Mouse (Mus musculus) frontal cortex, postnatal 25 days (tissue): ENCODE measurements around the gene Slc29a1.

ENCODE experiments used
- DNase-seq, 2 experiments: peaks; one replicate each; pipeline ENCODE4 v3.0.0; 2022; ENCODE audit warnings: low spot score in 2 of 2

Gene Slc29a1

GRCm38 (mm10) chr17:45612008-45612407, 12.6 kb upstream of the Slc29a1 start:
- no peak for DNase-seq

DNA sequence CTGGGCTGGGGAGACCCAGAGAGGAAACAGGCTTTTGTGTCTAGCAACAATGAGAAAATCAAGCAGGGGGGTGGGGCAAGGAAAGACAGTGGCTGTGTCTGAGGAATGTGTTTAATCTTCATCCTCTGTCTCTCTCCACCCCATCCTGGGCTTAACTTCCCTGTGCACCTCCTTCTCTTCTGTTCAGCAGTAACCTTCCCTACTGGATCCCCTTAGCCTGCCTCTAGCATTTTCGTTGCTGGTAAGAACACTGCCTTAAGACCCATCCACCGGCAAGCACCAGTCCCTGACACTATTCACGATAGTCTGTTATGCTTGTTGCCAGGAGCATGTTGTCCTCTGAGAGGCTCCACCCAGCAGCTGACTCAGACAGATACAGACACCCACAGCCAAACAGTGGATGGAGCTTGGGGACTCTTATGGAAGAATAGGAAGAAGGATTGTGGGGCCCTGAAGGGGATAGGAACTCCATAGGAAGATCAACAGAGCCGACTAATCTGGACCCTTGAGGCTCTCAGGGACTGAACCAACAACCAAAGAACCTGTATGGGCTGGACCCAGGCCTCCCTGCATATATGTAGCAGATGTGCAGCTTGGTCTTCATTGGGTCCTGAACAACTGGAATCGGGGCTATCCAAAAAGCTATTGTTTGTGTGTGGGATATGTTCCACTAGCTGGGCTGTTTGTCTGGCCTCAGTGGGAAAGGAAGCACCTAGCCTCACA, 10.9 kb upstream of the Slc29a1 start:
- no peak for DNase-seq

DNA sequence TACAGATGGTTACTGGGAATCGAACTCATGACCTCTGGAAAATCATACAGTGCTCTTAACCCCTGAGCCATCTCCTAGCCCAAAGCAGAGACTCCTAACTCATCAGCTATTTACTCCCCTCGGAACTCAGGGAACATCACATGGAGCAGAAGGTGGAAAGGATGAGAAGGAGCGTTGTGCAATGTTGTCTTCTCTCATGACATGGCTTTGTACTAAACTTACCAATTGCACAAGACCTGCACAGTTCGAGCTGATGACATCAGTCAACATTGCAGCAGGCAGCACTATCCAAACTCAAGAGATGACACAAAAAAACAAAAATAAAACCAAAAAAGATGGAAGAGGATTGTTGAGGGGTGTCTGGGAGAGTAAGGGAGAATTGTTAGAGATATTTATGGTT, 9.0 kb upstream of the Slc29a1 start:
- no peak for DNase-seq

DNA sequence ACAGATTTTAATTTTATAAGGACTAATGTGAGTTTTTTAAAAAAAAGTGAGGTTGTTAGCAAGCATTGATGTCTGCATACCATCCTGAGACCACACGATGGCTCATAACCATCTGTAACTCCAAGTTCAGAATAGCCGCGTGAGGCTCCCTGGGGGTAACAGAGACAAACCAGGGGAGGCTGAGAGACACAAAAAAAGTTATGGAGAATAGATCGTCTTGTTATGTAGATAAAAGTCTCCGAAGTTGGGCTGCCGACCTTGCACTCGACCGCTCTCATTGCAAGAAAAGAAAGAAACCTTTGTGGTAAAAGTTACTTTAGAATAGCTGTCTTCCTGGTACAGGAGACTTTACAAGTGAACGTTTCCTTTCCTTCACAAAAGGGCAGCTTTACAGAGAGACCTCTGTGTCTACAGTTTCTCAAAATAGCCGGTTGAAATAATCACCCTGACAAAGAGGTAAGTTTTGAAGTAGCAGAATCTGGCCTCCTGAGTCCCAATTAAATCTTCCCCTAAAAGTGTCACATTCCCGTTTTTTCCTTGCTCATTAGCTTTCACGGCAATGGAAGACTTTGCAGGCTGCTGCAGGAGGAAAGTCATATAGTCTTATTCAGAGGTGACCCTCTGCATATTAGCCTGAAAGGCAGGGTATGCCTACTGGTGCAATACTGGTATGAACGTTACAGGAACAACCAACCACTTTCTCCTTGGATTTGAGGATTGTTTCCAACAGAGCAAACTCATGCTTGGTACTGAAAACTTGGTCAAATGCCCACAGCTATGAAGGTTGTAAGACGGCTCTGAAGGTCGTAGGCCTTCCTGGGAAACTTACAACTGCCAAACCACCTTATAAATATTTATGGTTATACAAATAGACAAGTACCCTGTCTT, 7.8 kb upstream of the Slc29a1 start:
- no peak for DNase-seq

DNA sequence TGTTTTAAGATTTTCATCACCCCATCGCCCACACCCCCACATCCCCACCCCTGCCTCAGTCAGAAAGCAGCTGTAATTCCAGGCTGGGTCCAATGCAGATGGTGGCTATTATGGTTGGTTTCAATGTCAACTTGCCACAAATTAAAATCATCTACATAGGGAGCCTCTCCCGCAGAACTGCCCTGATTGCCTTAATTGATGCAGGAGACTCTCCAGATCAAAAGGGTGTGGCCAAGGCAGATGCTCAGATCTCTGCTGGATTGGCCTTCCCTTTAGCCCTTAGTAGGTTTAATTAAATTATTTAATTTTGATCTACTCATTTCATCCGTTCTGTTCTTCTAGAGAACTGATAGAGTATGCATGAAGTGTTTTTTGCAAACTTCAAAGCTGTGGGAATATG, 3.6 kb upstream of the Slc29a1 start:
- no peak for DNase-seq

DNA sequence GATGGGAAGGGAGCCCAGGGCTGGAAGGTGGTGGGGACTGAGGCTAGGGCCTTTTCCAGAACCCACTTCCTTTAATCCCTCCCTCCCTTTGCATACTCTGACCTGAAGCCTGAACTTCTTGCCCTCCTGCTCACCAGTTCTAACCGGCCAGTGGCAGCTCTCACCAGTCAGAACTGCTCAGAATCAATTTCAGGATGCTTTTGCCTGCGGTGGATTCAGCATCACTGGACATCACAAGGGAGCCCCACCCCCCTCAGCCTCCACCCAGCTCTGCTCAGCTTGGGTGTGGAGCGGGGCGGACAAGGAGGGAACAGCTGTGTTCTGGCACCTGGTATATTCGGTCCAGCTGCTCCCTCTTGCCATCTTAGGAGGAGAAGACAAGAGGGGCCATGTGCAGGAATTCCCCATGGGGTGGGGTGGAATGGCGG, 2.5 kb upstream of the Slc29a1 start, which contains the start of gene Mymx:
TSS of gene Mymx (minus strand) at position 226 of the 428 bp plus-strand sequence.
- DNase-seq, result no peak

DNA sequence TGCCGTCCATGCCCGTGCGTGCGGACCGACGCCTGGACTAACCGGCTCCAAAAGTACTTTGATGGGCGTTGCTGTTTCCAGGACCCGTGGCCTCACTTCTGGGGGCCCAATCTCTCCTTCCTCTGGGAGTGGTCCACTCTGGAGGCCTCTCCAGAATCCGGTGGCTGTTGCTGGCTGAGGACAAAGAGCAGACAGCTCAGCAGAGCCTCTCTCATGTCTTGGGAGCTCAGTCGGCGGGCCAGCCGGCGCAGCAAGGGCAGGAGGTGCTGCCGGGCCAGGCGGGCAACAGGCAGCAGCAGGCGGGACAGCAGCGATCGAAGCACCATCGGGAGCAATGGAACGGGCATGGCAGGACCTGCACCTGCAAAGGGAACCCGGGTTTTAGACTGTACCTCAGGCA, 1.9 kb upstream of the Slc29a1 start:
- DNase-seq, result no peak

DNA sequence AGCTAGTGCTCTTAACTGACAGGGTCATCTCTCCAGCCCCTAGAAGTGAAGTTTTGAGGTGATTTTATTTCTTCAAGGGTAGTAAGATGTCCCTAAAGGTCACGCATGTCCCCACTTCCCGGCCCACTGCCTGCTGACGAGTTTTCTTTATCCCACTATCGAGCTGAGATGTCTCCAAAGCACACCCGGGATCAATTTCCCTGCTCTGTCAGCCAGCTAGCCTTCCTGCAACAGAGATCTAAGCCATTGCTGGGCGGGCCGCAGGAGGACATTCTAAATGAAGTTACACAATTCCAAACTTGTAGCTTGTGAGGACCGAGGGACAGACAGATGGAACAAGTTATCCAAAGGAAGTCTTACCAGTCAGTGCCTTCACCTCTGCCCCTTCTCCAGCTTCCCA, 861 bp upstream of the Slc29a1 start:
- no peak for DNase-seq

- no peak for DNase-seq
These were observed 515 bp downstream of the Slc29a1 start for GRCm38 (mm10) chr17:45598891-45599290.

DNA sequence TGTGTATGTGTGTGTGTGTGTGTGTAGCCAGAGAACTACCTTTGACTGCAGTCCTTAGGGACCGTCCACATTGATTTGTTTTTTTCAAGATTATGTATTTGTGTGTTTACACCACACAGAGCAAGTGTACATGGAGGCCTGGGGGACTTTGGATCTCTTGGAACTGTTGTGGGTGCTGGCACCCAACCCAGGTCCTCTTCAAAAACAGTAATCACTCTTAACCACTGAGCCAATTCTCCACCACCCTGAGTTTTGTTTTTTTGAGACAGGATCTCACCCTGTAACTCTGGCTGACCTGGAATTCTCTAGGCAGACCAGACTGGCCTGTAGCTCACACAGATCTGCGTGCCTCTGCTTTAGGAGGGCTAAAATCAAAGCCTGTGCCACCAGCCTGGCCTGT, 1.0 kb downstream of the Slc29a1 start:
- DNase-seq, result no peak

DNA sequence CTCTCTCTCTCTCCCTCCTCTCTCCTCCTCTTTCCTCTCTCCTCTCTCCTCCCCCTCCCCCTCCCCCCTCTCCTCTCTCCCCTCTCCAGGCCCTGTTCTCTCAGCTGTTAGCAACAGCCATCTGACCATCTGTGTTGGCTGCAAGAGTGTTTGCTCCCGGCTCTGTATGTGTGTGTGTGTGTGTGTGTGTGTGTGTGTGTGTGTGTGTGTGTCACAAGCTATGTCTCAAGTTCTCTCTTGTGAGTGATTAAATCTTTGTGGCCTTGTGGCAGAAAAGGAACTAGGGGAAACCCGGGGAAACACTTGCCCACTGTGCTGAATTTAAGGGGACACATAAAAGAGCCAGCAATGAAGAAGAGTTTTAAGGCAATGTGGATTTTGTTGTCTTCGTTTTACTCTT, 1.6 kb downstream of the Slc29a1 start:
- DNase-seq, result no peak

DNA sequence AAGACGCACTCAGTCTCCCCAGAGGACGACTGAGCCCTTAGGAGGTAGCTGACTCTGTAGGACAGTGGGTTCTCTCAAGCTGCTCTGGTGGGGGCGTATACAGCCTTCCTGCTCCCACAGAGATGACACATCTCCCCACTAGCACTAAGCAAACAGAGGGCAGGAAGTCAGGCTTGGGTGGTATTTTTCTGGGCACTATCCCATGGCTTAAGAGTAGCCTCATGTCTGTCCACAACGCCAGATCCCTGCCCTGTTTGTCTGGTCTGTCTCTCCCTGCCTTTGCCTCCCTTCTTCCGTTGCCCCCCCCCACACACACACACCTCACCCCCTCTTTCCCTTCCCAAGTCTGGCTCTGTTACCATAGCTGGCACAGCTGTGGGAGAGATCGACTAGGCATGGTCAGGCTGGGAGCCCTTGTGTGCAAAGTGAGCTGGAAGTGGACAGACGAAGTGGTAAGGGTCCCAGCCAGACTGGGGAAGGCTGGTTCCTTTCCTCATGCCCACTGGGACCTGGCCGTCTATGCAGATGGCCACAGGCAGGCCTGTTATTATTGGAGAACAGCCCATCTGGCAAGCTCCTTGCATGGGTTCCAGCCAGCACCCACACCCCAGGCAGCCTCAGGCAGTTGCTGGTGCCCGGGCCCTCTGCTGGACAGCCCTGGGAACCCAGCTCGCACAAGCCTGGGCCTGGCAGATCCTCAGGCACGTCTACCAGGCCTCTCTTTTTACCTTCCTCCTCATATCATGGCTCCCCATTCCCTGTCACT, 2.6 kb downstream of the Slc29a1 start:
- DNase-seq, result no peak

DNA sequence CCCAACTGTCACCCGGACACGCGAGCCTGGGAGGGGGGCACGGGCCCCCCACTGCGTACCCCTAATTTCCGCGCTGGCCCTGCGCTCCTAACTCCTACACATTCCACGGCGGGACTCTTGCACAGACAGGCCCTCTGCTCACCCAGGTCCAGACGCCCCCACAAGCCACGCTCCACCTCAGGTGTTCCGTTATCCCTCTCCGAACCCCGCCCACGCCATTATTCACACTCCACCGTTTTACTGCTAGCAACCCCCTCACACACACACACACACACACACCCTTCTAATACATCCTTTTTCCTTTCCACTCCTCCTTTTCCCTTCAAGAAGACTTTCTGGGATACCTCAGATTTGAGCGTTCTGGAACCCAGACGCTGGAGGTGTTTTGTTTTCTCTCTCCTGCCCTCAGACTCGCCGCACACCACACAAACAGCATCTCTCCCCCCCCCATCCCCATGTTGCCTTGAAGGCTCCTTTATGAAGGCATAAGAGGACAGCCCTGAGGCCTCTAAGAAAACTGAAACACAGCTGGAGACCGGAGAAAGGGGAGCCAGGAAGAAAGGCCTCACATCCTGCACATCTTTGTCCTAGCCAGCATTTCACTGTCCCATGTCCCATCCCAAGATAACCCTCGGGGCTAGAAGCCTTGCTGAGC, 3.5 kb downstream of the Slc29a1 start:
- no peak for DNase-seq

- DNase-seq, result no peak
These were observed 4.3 kb downstream of the Slc29a1 start for GRCm38 (mm10) chr17:45594881-45595735.

GRCm38 (mm10) chr17:45594195-45594594, 5.2 kb downstream of the Slc29a1 start:
- DNase-seq, result no peak

DNA sequence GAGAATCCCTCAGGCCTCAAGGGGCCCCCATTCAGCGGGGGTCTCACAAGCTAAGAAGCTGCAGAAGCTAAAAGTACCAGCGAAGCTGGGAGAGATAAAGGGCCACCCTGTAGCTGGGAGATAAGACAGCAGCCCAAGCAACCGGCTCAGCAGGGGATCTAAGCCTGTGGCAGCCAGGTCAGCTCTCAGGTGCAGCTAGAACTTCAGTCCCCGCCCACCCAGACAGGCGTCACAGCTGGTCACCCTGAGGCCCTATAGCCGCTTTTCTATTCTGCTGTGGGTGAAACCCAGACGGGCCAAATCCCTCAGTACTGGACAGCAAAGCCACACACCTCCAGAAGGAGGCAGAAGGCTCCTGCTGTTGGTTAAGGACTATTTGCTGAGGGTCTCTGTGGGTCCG, 5.9 kb downstream of the Slc29a1 start:
- no peak for DNase-seq

DNA sequence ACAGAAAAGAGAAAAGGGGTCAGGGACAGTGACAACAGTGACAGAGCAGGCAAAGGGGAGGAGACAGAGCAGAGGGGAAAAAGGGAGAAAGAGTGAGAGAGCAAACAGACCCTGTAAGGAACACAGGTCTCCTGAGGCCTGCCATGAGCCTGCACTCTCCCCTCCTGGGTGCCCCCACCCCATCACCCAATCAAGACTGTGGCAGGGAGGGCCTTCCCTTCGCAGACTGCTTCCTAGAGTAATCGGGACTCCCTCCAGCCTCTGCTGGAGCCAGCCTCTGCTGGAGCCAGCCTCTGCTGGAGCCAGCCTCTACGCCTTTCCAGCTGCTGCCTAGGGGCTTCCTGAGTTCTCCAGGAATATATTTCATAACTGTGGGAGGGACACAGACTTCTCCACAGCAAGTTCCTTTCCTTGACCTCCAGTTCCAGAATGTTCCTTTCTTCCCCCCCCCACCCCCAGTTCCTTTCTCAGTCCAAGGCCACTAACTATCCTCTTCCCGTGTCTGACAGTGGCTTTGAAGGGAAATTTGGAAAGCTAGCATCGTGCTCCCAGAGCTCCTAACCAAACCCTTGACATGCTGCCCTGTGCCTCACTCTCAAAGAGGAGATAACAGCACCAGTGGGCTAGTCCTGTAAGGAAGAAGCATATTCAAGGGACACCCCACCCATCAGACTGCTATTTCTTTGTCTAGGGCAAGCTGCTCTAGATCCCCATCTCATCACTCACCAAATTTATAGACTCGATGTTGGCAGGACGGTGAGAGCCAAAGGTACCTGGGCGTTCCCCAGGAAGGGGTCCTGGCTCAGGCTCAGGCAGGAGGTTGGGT, 6.6 kb downstream of the Slc29a1 start:
- DNase-seq, result no peak

DNA sequence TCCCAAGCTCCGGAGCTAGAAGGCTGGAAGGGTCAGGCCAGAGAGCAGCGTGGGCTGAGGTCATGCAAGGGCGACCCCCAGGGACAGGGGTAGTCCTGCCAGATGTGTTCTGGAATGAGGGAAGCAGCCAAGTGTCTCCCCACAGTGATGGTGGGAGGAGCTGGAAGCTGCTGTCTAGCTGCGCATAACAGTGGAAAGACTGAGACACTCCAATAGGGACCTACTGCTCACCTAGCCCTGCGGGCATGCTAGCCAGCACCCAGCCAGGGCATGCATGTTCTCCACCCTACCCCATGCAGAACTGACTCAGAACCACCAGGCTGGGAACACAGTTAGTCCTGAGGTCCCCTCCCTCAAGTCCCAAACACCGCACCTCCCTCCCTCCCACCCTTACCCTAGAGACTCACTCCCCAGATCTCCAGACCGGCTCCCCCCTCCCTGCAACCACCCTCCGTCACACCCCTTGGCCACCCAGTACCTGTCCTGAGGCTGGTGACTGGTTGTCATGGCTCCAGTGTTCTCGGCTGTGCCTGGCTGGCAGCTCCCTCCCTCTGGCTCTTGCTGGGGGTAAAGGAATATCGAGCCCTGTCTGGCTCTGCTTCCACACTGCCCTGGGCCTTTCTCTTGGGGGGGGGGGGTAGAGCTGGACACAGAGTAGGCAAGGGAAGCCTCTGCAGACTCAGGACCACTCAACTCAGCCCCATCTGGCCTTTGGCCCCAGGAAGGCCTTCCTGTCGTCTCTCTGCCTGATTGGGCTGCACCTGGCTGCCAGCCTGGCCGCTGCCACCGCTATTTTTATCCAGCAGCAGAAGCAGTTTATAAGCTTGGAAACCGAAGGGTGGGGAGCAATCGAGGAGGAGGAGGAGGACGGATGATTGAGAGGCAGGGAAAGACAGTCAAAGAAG, 7.5 kb downstream of the Slc29a1 start:
- no peak for DNase-seq

GRCm38 (mm10) chr17:45590410-45590809, 9.0 kb downstream of the Slc29a1 start:
- no peak for DNase-seq
